Comparison of ENCODE assay signal across 8 mouse cellular contexts in genomic region chr6:65144621-65145205, GRCm38 (mm10). TPM values are rescaled to one million over a fixed set of nuclear protein-coding genes. Genes with fewer than 3 reads are reported as not detected.
A peak's percentile ranks its signal among the peaks of the same experiment; 100 is the strongest.
DNase-seq lines count a peak whose midpoint lies in the region; ATAC-seq lines count a peak whose summit lies in the region.

Gene Hpgds, minus strand, starts transcription at chr6:65144908.

- intact Hi-C loops in left cerebral cortex, postnatal 36 days (cut with DNase I): no loop called here

- DNase-seq in adrenal gland, adult (ENCODE audit: inconsistent age in 2 of 2, low spot score in 1 of 2): peak; percentile 11 to 26
- no peak for DNase-seq in adrenal gland, adult 8-10 months
- peak; percentile 83 for DNase-seq in CD4-positive, CD25-positive, alpha-beta regulatory T cell, adult 2 months (ENCODE audit: low read depth, low spot score)
- DNase-seq in spleen, postnatal 10 days (ENCODE audit: low spot score in 2 of 2): peak; percentile 7 to 40
- no peak for DNase-seq in left cerebral cortex, postnatal 36 days (ENCODE audit: low spot score in 2 of 2)

- ATAC-seq in inflammation-experienced regulatory T-cells, adult 6 months: peak; percentile 96
- peak; percentile 91 for ATAC-seq in megakaryocyte, adult 5-6 weeks (ENCODE audit: poor library complexity, severe bottlenecking)
- ATAC-seq in erythroid progenitor cell, adult 5-6 weeks (replicated peaks; ENCODE audit: low FRiP score, poor library complexity, severe bottlenecking): no peak

RNA-seq across cellular contexts. Expression of gene Hpgds, which starts in this region (rescaled TPM):
- total RNA-seq in adrenal gland, adult 8-10 months (2022): 1 to 10 TPM; 2.0 to 6.1 (median 3.9) TPM
- 1 to 10 TPM; 1.4 to 9.9 (median 9.4) TPM for polyA plus RNA-seq in inflammation-experienced regulatory T-cells, adult 6 months (2017; shearing (Covaris generic))
- total RNA-seq in megakaryocyte, adult 5-6 weeks (2015): 0.22 TPM in 1 of 2 replicates, not detected in the other
- 0.08 and 0.22 TPM in 2 replicates for total RNA-seq in megakaryocyte, adult 5-6 weeks (2017)
- 0.72 and 14.3 TPM in 2 replicates for total RNA-seq in erythroid progenitor cell, adult 5-6 weeks (2015; ENCODE audit: low replicate concordance)
- 5.4 and 5.5 TPM in 2 replicates for total RNA-seq in erythroid progenitor cell, adult 5-6 weeks (2017; ENCODE audit: low replicate concordance)
- 1 to 10 TPM; 3.9 to 4.1 TPM for total RNA-seq in left cerebral cortex, postnatal 36 days (2021)

Comparison
In these comparisons a context has a peak if more than half of its experiments do, and no peak if none do; other contexts are left out.
1. DNase-seq: peak in adrenal gland, adult (2 of 2), CD4-positive, CD25-positive, alpha-beta regulatory T cell, adult 2 months (single experiment) and spleen, postnatal 10 days (2 of 2); none in adrenal gland, adult 8-10 months (single experiment) and left cerebral cortex, postnatal 36 days (0 of 2).
2. Peak in ATAC-seq in megakaryocyte, adult 5-6 weeks; RNA of the gene not detected or under 1 TPM.